Comparison of ENCODE assay signal across 18 mouse cellular contexts in genomic region chr6:72508596-72508995, GRCm38 (mm10). TPM values are rescaled to one million over a fixed set of nuclear protein-coding genes. Genes with fewer than 3 reads are reported as not detected.
A peak's percentile ranks its signal among the peaks of the same experiment; 100 is the strongest.
DNase-seq lines count a peak whose midpoint lies in the region; ATAC-seq and TF ChIP-seq lines count a peak whose summit lies in the region.
"Had no signal": no experiment of that assay in that cellular context is flagged by ENCODE, and none has a peak within 500 bp of the region (broad histone marks: within the 10 kb centered on the region; RNA-seq: fewer than 3 reads in every experiment).

No protein-coding gene starts in this region.

- intact Hi-C loops in gastrocnemius, postnatal 36 days (cut with DNase I): no loop called here
- intact Hi-C loops in left cerebral cortex, adult 2 months (cut with DNase I): no loop called here

- peak; percentile 58 for DNase-seq in gastrocnemius, adult 18-20 months (ENCODE audit: low spot score)
- DNase-seq in gastrocnemius, postnatal 36 days: no peak
- DNase-seq in neural tube, embryonic 10.5 days (ENCODE audit: extremely low spot score, low spot score): no peak
- DNase-seq in left cerebral cortex, adult 2 months (ENCODE audit: extremely low spot score in 1 of 2, low spot score in 2 of 2): no peak
- DNase-seq in layer of hippocampus, adult 18-20 months (ENCODE audit: low spot score in 2 of 2): no peak
- no peak for DNase-seq in frontal cortex, adult 2 months (ENCODE audit: extremely low spot score in 1 of 2, low spot score in 1 of 2)
- DNase-seq: cerebellum, adult 9-10 months; heart, postnatal 14 days; kidney, adult 2 months; liver, embryonic 13.5 days; retina, postnatal 1 day; thymus, postnatal 14 days had no signal

- no peaks in the 10 kb centered on the region for H3K9me3 ChIP-seq in neural tube, embryonic 12.5 days
- no peaks in the 10 kb centered on the region for H3K9me3 ChIP-seq in embryonic facial prominence, embryonic 13.5 days
- H3K9me3 ChIP-seq: liver, embryonic 13.5 days; midbrain, embryonic 12.5 days had no signal

- no peak overlapping the region for H3K4me2 ChIP-seq in neural tube, embryonic 12.5 days (replicated peaks)
- H3K4me2 ChIP-seq in embryonic facial prominence, embryonic 13.5 days: no peak overlapping the region
- H3K4me2 ChIP-seq: liver, embryonic 13.5 days; midbrain, embryonic 12.5 days had no signal

- H3K9ac ChIP-seq in neural tube, embryonic 12.5 days: 0 out of 2 replicates have a peak overlapping the region, but pooled peaks have one; percentile 17
- H3K9ac ChIP-seq in embryonic facial prominence, embryonic 13.5 days: peak overlapping the region; percentile 22; the same call in 1 of the 2 replicates
- H3K9ac ChIP-seq: liver, embryonic 13.5 days; midbrain, embryonic 12.5 days had no signal

- ATAC-seq in neural tube, embryonic 12.5 days (ENCODE audit: low FRiP score, low read depth): no peak
- ATAC-seq in embryonic facial prominence, embryonic 13.5 days (ENCODE audit: insufficient number of reproducible peaks, insufficient read depth, low FRiP score, low TSS enrichment, low read depth): no peak
- ATAC-seq: forebrain, embryonic 16.5 days had no signal

- H3K27me3 ChIP-seq in neural tube, embryonic 12.5 days (replicated peaks): no peaks in the 10 kb centered on the region
- H3K27me3 ChIP-seq in embryonic facial prominence, embryonic 13.5 days: no peaks in the 10 kb centered on the region
- H3K27me3 ChIP-seq: liver, embryonic 13.5 days; midbrain, embryonic 12.5 days had no signal

- no peak overlapping the region for H3K27ac ChIP-seq in neural tube, embryonic 12.5 days
- H3K27ac ChIP-seq in embryonic facial prominence, embryonic 13.5 days: peak overlapping the region; percentile 76
- H3K27ac ChIP-seq in left cerebral cortex, adult 2 months: no peak overlapping the region
- H3K27ac ChIP-seq: heart, adult 2 months; liver, embryonic 13.5 days; midbrain, embryonic 12.5 days had no signal

- WGBS in neural tube, embryonic 12.5 days: 74% methylated on average over 4 of the region's 4 CpGs
- WGBS in embryonic facial prominence, embryonic 13.5 days: 61% methylated on average over 4 of the region's 4 CpGs

- peaks cover 18% of the 10 kb centered on the region for H3K4me1 ChIP-seq in neural tube, embryonic 12.5 days
- peaks cover 50% of the 10 kb centered on the region for H3K4me1 ChIP-seq in embryonic facial prominence, embryonic 13.5 days

- no peak for TF ChIP-seq CTCF in left cerebral cortex, adult 2 months (IDR thresholded peaks at IDR 0.05)

- no peak overlapping the region for H3K4me3 ChIP-seq in neural tube, embryonic 12.5 days
- no peak overlapping the region for H3K4me3 ChIP-seq in embryonic facial prominence, embryonic 13.5 days
- H3K4me3 ChIP-seq in left cerebral cortex, adult 2 months: no peak overlapping the region
- H3K4me3 ChIP-seq: heart, adult 2 months; liver, embryonic 13.5 days; midbrain, embryonic 12.5 days had no signal

- no peaks in the 10 kb centered on the region for H3K36me3 ChIP-seq in neural tube, embryonic 12.5 days
- H3K36me3 ChIP-seq in embryonic facial prominence, embryonic 13.5 days: no peaks in the 10 kb centered on the region
- H3K36me3 ChIP-seq: liver, embryonic 13.5 days; midbrain, embryonic 12.5 days had no signal

RNA-seq across cellular contexts. Expression of gene Sh2d6, which starts 12.9 kb away (rescaled TPM):
- total RNA-seq in gastrocnemius, adult 18-20 months (2021): 1 to 10 TPM in 1 of 2 experiments, under 1 TPM in 1; 0.93 to 1.3 TPM
- total RNA-seq in gastrocnemius, postnatal 36 days (2021): 1 to 10 TPM in 1 of 2 experiments, under 1 TPM in 1; 0.66 to 1.7 TPM
- polyA plus RNA-seq in neural tube, embryonic 12.5 days (2016; fragmentation: Nextera tagmentation; extraction: Ambion mirVana): 0.34 and 0.96 TPM in 2 replicates
- polyA plus RNA-seq in embryonic facial prominence, embryonic 13.5 days (2015; fragmentation: Nextera tagmentation; extraction: Ambion mirVana): 0.31 TPM in 1 of 2 replicates, not detected in the other
- under 1 TPM; 0.28 to 0.48 TPM for total RNA-seq in left cerebral cortex, adult 2 months (2021)
- total RNA-seq in layer of hippocampus, adult 18-20 months (2021): under 1 TPM; 0.67 to 0.76 TPM
- polyA plus RNA-seq in frontal cortex, adult 2 months (2012; rRNA removed): 1.8 and 2.3 TPM in 2 replicates
- total RNA-seq: heart, adult 2 months had no signal
- polyA plus RNA-seq: liver, embryonic 13.5 days; neural tube, embryonic 11.5 days had no signal

RNA-seq across cellular contexts. Expression of gene Capg, which starts 35.6 kb away (rescaled TPM):
- total RNA-seq in gastrocnemius, adult 18-20 months (2021): 10 to 100 TPM in 1 of 2 experiments, 1 to 10 TPM in 1; 9.2 to 14.3 TPM
- 10 to 100 TPM in 1 of 2 experiments, 1 to 10 TPM in 1; 7.2 to 11.8 TPM for total RNA-seq in gastrocnemius, postnatal 36 days (2021)
- 11.6 and 13.7 TPM in 2 replicates for polyA plus RNA-seq in neural tube, embryonic 12.5 days (2016; fragmentation: Nextera tagmentation; extraction: Ambion mirVana)
- 58.2 and 64.3 TPM in 2 replicates for polyA plus RNA-seq in embryonic facial prominence, embryonic 13.5 days (2015; fragmentation: Nextera tagmentation; extraction: Ambion mirVana)
- 1 to 10 TPM; 2.3 to 2.6 TPM for total RNA-seq in left cerebral cortex, adult 2 months (2021)
- 1 to 10 TPM; 3.9 to 5.0 TPM for total RNA-seq in layer of hippocampus, adult 18-20 months (2021)
- polyA plus RNA-seq in frontal cortex, adult 2 months (2012; rRNA removed): 3.5 and 4.7 TPM in 2 replicates
